In the genomic region with DNA sequence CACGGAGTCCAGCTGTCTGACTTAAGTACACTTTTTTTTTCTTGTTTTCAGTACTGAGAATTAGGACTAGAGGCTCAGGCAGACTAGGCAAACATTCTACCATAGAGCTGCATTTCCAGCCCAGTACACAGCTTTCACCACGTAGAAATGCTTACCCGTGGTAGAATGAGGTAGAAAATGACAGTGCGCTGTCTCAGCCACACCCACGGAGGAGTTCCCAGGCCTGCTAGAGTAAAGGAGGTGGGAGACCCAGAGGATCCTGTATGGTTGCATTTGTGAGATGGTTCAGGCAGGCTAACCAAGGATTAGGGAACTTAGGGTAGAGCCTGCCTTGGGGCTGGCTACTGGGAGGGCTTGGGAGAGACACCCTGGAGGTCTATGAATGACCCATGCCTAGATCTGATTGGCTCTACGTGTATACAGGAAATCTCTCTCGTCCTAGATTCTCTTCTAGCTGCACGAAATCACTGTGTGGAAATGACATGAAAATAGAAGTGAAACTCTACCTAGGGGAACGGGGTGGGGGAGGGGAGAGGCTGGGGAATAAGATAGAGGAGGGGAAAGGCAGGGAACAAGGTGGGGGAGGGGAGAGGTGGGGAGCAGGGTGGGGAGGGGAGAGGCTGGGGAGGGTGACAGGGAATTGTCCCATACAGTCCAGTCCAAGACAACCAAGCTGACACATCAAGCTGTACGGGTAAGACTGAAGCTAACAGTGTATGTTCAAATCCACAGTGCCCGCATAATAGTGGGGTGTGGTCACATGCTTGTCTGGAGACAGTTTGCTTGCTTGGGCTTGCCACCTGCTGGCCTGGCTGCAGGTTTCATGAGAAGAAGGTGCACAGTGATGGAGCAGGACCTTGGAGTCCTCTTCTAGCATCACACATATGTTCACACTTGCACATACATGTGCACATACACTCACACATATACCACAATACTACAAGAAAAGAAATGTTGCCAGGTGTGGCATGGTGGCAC, we compare ENCODE assay signal across 21 mouse cellular contexts. TPM values are rescaled to one million over a fixed set of nuclear protein-coding genes. Genes with fewer than 3 reads are reported as not detected.
DNase-seq lines count a peak whose midpoint lies in the region; ATAC-seq and TF ChIP-seq lines count a peak whose summit lies in the region.
"Had no signal": no experiment of that assay in that cellular context is flagged by ENCODE, and none has a peak within 500 bp of the region (broad histone marks: within the 10 kb centered on the region; RNA-seq: fewer than 3 reads in every experiment).

No protein-coding gene starts in this region.

- DNase-seq in spleen, adult 2 months (ENCODE audit: low read depth in 1 of 2, low spot score in 2 of 2): peak in 1 of 2 experiments; percentile 34
- DNase-seq in spleen, postnatal 4 days (ENCODE audit: low spot score in 2 of 2): no peak
- peak; percentile 62 for DNase-seq in CH12.LX (ENCODE audit: extremely low read depth)
- DNase-seq in induced T-regulatory cell, adult 2 months (ENCODE audit: low read depth): peak; percentile 77
- peak; percentile 63 for DNase-seq in splenic B cell, adult 2 months (ENCODE audit: low read depth, low spot score)
- DNase-seq in forebrain, embryonic 11.5 days (ENCODE audit: low spot score): no peak
- no peak for DNase-seq in kidney, adult 9 months
- DNase-seq: adrenal gland, postnatal 14 days; cerebellum, adult 2 months; gastrocnemius, adult 2 months; heart, postnatal 10 days; kidney, adult 8-10 months; kidney, postnatal 4 days; lung, adult 18-20 months; right cerebral cortex, adult 18-20 months had no signal

- no peaks in the 10 kb centered on the region for H3K27me3 ChIP-seq in spleen, adult 2 months (ENCODE audit: control insufficient read depth, insufficient read depth, low read length)
- H3K27me3 ChIP-seq in CH12.LX (replicated peaks): no peaks in the 10 kb centered on the region
- no peaks in the 10 kb centered on the region for H3K27me3 ChIP-seq in splenic B cell, adult 2 months (ENCODE audit: control insufficient read depth, insufficient read depth, low read length, poor library complexity, severe bottlenecking)
- no peaks in the 10 kb centered on the region for H3K27me3 ChIP-seq in forebrain, embryonic 11.5 days (ENCODE audit: control insufficient read depth, insufficient read depth, low read length)
- H3K27me3 ChIP-seq: limb, embryonic 13.5 days; midbrain, embryonic 13.5 days had no signal

- TF ChIP-seq CTCF in spleen, adult 2 months (IDR thresholded peaks at IDR 0.05; ENCODE audit: extremely low read depth, insufficient read depth, insufficient read length, insufficient replicate concordance): no peak
- TF ChIP-seq CTCF in CH12.LX (conservative IDR thresholded peaks at IDR 0.05 in 1 of 2, IDR thresholded peaks at IDR 0.05 in 1 of 2; ENCODE audit: low read depth in 2 of 2, low read length in 2 of 2): peak in 1 of 2 experiments; percentile 62; a peak in 2 of 4 replicates

- H3K36me3 ChIP-seq in spleen, adult 2 months (ENCODE audit: control insufficient read depth, insufficient read depth, low read length): peaks cover 8% of the 10 kb centered on the region
- peaks cover 48 to 87% of the 10 kb centered on the region in 2 experiments for H3K36me3 ChIP-seq in CH12.LX (replicated peaks in 1 of 2; ENCODE audit: control insufficient read depth in 1 of 2, insufficient read depth in 1 of 2, low read length in 1 of 2)
- H3K36me3 ChIP-seq in splenic B cell, adult 2 months (ENCODE audit: control insufficient read depth, insufficient read depth, low read length, poor library complexity, severe bottlenecking): peaks cover 7% of the 10 kb centered on the region
- H3K36me3 ChIP-seq in forebrain, embryonic 11.5 days (ENCODE audit: control insufficient read depth, insufficient read depth, low read length): no peaks in the 10 kb centered on the region
- H3K36me3 ChIP-seq: limb, embryonic 13.5 days; midbrain, embryonic 13.5 days had no signal

- in situ Hi-C loops in CH12.LX (cut with MboI; ENCODE audit: low pct_ligation_motif_present, low pct_unique_long_range_greater_than_20kb, low sequenced_read_pairs): loop anchor here (5.0 kb wide), 1 partner anchor 45 kb away; no protein-coding TSS in a partner anchor

- peaks cover 32% of the 10 kb centered on the region; the same call in 1 of the 2 replicates for H3K4me1 ChIP-seq in spleen, adult 2 months (ENCODE audit: control insufficient read depth, insufficient read depth, insufficient read length)
- peaks cover 27 to 79% of the 10 kb centered on the region in 2 experiments for H3K4me1 ChIP-seq in CH12.LX (ENCODE audit: control insufficient read depth in 1 of 2, insufficient read depth in 2 of 2)
- H3K4me1 ChIP-seq in forebrain, embryonic 11.5 days (replicated peaks; ENCODE audit: control insufficient read depth, insufficient read depth, low read length): no peaks in the 10 kb centered on the region
- H3K4me1 ChIP-seq: limb, embryonic 13.5 days; midbrain, embryonic 13.5 days had no signal

- peak overlapping the region; percentile 22 for H3K4me2 ChIP-seq in CH12.LX (ENCODE audit: insufficient read depth, low read depth, poor library complexity, severe bottlenecking)
- H3K4me2 ChIP-seq in forebrain, embryonic 11.5 days (ENCODE audit: low read depth, low read length, severe bottlenecking): no peak overlapping the region
- H3K4me2 ChIP-seq: limb, embryonic 13.5 days; midbrain, embryonic 13.5 days had no signal

- dilution Hi-C loops in CH12.LX (cut with MboI; ENCODE audit: extremely low pct_ligation_motif_present, extremely low pct_unique_long_range_greater_than_20kb, low sequenced_read_pairs): no loop called here

- H3K9me3 ChIP-seq in CH12.LX (replicated peaks; ENCODE audit: low read length): no peaks in the 10 kb centered on the region
- no peaks in the 10 kb centered on the region for H3K9me3 ChIP-seq in forebrain, embryonic 11.5 days (ENCODE audit: control insufficient read depth, low read length)
- H3K9me3 ChIP-seq: limb, embryonic 13.5 days; midbrain, embryonic 13.5 days had no signal

- no peak; the same call in 1 of the 2 replicates for TF ChIP-seq EP300 in CH12.LX (IDR thresholded peaks at IDR 0.05; ENCODE audit: low read length)

- 26% methylated on average over 11 of the region's 11 CpGs for WGBS in spleen, adult 2 months
- 80% methylated on average over 11 of the region's 11 CpGs for WGBS in forebrain, embryonic 11.5 days

- ATAC-seq in forebrain, embryonic 11.5 days (replicated peaks; ENCODE audit: low FRiP score): no peak
- ATAC-seq: forebrain, embryonic 16.5 days; hindbrain, embryonic 16.5 days; midbrain, embryonic 13.5 days had no signal

- peak overlapping the region; percentile 76 for H3K27ac ChIP-seq in spleen, adult 2 months (ENCODE audit: insufficient read depth, low read length)
- peak overlapping the region; percentile 83 for H3K27ac ChIP-seq in CH12.LX (ENCODE audit: insufficient read depth, low read depth)
- H3K27ac ChIP-seq in forebrain, embryonic 11.5 days (ENCODE audit: low read depth, low read length): no peak overlapping the region
- H3K27ac ChIP-seq: gastrocnemius, adult 2 months; limb, embryonic 13.5 days; midbrain, embryonic 13.5 days had no signal

- peaks cover 85% of the 10 kb centered on the region for H3K79me2 ChIP-seq in CH12.LX (replicated peaks; ENCODE audit: control insufficient read depth, extremely low read depth, insufficient read depth, poor library complexity, severe bottlenecking)

- TF ChIP-seq POLR2A in spleen, adult 2 months (IDR thresholded peaks at IDR 0.05; ENCODE audit: low read depth, low read length): no peak
- TF ChIP-seq POLR2A in CH12.LX (IDR thresholded peaks at IDR 0.05; ENCODE audit: low read depth, low read length): 0 out of 2 replicates have a peak, but pooled peaks have one; percentile 24

- no peak overlapping the region for H3K4me3 ChIP-seq in spleen, adult 2 months (ENCODE audit: extremely low read depth, insufficient read depth, insufficient read length)
- H3K4me3 ChIP-seq in CH12.LX (replicated peaks in 1 of 3; ENCODE audit: low read depth in 2 of 3, low read length in 2 of 3, poor library complexity in 1 of 3): no peak overlapping the region
- H3K4me3 ChIP-seq in forebrain, embryonic 11.5 days (ENCODE audit: low read depth, low read length): no peak overlapping the region
- H3K4me3 ChIP-seq: erythroblast, embryonic 14.5 days; gastrocnemius, adult 2 months; limb, embryonic 13.5 days; midbrain, embryonic 13.5 days; myocyte had no signal

- TF ChIP-seq RAD21 in CH12.LX (IDR thresholded peaks at IDR 0.05; ENCODE audit: low read depth, low read length): peak; percentile 60

- peak overlapping the region; percentile 2; the same call in 1 of the 2 replicates for H3K9ac ChIP-seq in CH12.LX (ENCODE audit: insufficient read depth, low read depth)
- no peak overlapping the region for H3K9ac ChIP-seq in forebrain, embryonic 11.5 days (ENCODE audit: low read length)
- H3K9ac ChIP-seq: limb, embryonic 13.5 days; midbrain, embryonic 13.5 days had no signal

TF ChIP-seq in CH12.LX, 34 proteins besides CTCF, POLR2A, EP300 and RAD21 (continues in another document):
- TF ChIP-seq TCF12 (IDR thresholded peaks at IDR 0.05; ENCODE audit: low read depth, low read length) (peak; percentile 48; the same call in 1 of the 2 replicates), ELF1 (IDR thresholded peaks at IDR 0.05; ENCODE audit: low read depth, low read length) (no peak), BHLHE40 (IDR thresholded peaks at IDR 0.05; ENCODE audit: low read depth, low read length) (peak; percentile 69), MAZ (IDR thresholded peaks at IDR 0.05; ENCODE audit: low read depth, low read length) (0 out of 2 replicates have a peak, but pooled peaks have one; percentile 0), MAX (IDR thresholded peaks at IDR 0.05; ENCODE audit: low read length) (0 out of 2 replicates have a peak, but pooled peaks have one; percentile 17), JUN (IDR thresholded peaks at IDR 0.05; ENCODE audit: insufficient read depth, low read depth, low read length) (no peak), ZC3H11A (IDR thresholded peaks at IDR 0.05; ENCODE audit: low read depth, low read length) (no peak), ETS1 (conservative IDR thresholded peaks at IDR 0.05; ENCODE audit: low read depth, low read length) (peak; percentile 36; the same call in 1 of the 2 replicates), MXI1 (IDR thresholded peaks at IDR 0.05; ENCODE audit: low read depth, low read length) (peak; percentile 31; the same call in 1 of the 2 replicates), NELFE (IDR thresholded peaks at IDR 0.05; ENCODE audit: low read depth, low read length) (no peak), MYC (IDR thresholded peaks at IDR 0.05; ENCODE audit: low read depth, low read length) (peak; percentile 57; the same call in 1 of the 2 replicates), ZNF384 (IDR thresholded peaks at IDR 0.05; ENCODE audit: low read depth, low read length) (peak; percentile 10; the same call in 1 of the 2 replicates), PAX5 (IDR thresholded peaks at IDR 0.05; ENCODE audit: low read length) (no peak), IRF4 (IDR thresholded peaks at IDR 0.05; ENCODE audit: low read depth, low read length) (peak; percentile 73)

RNA-seq across cellular contexts. Expression of a gene that starts 8.0 kb away (rescaled TPM):
- 63.7 and 80.7 TPM in 2 replicates for polyA plus RNA-seq in spleen, adult 2 months (2012; rRNA removed)
- 25.0 and 31.9 TPM in 2 replicates for total RNA-seq in CH12.LX (2012; rRNA removed)
- total RNA-seq in CH12.LX (2014; rRNA removed): 12.0 and 16.1 TPM in 2 replicates
- 81.6 and 84.6 TPM in 2 replicates for polyA plus RNA-seq in CH12.LX (2012; ENCODE audit: insufficient read length, low read depth)
- polyA plus RNA-seq in forebrain, embryonic 11.5 days (2014; fragmentation: Nextera tagmentation; extraction: Ambion mirVana): 0.23 TPM in 1 of 2 replicates, not detected in the other

Comparison
In these comparisons a context has a peak if more than half of its experiments do, and no peak if none do; other contexts are left out.
1. DNase-seq: peak in CH12.LX (single experiment), induced T-regulatory cell, adult 2 months (single experiment) and splenic B cell, adult 2 months (single experiment); none in spleen, postnatal 4 days (0 of 2), forebrain, embryonic 11.5 days (single experiment) and kidney, adult 9 months (single experiment).
2. RNA of a gene that starts 8.0 kb away (polyA plus RNA-seq): 81.6 to 84.6 TPM in CH12.LX and 63.7 to 80.7 TPM in spleen, adult 2 months; 0.23 TPM in forebrain, embryonic 11.5 days; every median in the first group is over 10 times any median in the second.